Mouse (Mus musculus) G1E (cell line): ENCODE data around the gene Cyp46a1. TPM values are rescaled to one million over a fixed set of nuclear protein-coding genes. Genes with fewer than 3 reads are reported as not detected.

Experiments used
- ATAC-seq: 2 replicates; pipeline ENCODE4 v1.8.0; 2016; ENCODE audit warnings: mild to moderate bottlenecking; ENCODE audit not compliant: insufficient number of reproducible peaks, poor library complexity, low FRiP score, severe bottlenecking; ENCODE audit errors: extremely low read depth
- DNase-seq: peaks from one replicate; pipeline ENCODE4 v3.0.0; 2012; ENCODE audit warnings: low spot score
- H3K27me3 ChIP-seq: 2 replicates; pipeline ENCODE4 v1.6.1; 2012; ENCODE audit warnings: mild to moderate bottlenecking, low read length, inconsistent platforms; ENCODE audit not compliant: insufficient read depth
- H3K36me3 ChIP-seq: replicated peaks from 2 replicates; pipeline ENCODE3; 2012; ENCODE audit warnings: mild to moderate bottlenecking, inconsistent platforms
- H3K4me1 ChIP-seq: 2 replicates; pipeline ENCODE4 v1.6.1; 2012; ENCODE audit warnings: low read depth, low read length, inconsistent platforms, mixed read lengths; ENCODE audit not compliant: insufficient read depth
- H3K4me3 ChIP-seq: 2 replicates; pipeline ENCODE4 v1.5.1; 2012; ENCODE audit warnings: low read depth, mild to moderate bottlenecking, inconsistent platforms, low read length, moderate library complexity, mixed read lengths
- H3K9me3 ChIP-seq: replicated peaks from 2 replicates; pipeline ENCODE4 v1.6.1; 2012; ENCODE audit warnings: inconsistent platforms
- CTCF ChIP-seq: IDR thresholded peaks from 2 replicates; pipeline ENCODE4 v1.5.1; 2012; ENCODE audit warnings: low read depth, low read length, inconsistent platforms, mixed read lengths
- GATA1 ChIP-seq: IDR thresholded peaks from 2 replicates; pipeline ENCODE4 v1.6.1; 2012; ENCODE audit warnings: borderline replicate concordance, low read length, inconsistent platforms, mixed read lengths
- GATA2 ChIP-seq: IDR thresholded peaks from 2 replicates; pipeline ENCODE4 v1.6.1; 2012; ENCODE audit warnings: low read depth, low read length, inconsistent platforms, borderline replicate concordance
- POLR2AphosphoS5 ChIP-seq: IDR thresholded peaks from 2 replicates; pipeline ENCODE4 v1.6.1; 2012; ENCODE audit warnings: low read depth, low read length, inconsistent platforms; ENCODE audit not compliant: insufficient replicate concordance
- TAL1 ChIP-seq: conservative IDR thresholded peaks from 2 replicates; pipeline ENCODE4 v1.6.1; 2012; ENCODE audit warnings: low read depth, low read length, inconsistent platforms, mixed read lengths
- polyA plus RNA-seq: library from polyadenylated mRNA; stranded (reverse); fragments of >175 nt; gene quantifications from 2 replicates; pipeline ENCODE4 v1.2.3, GENCODE M21; 2012
- total RNA-seq, 2 experiments: library from RNA; stranded (forward) in 1 of 2; stranded (reverse) in 1 of 2; fragments of 200-1000 nt in 1 of 2; fragments of >200 nt in 1 of 2; fragmentation: Nextera tagmentation in 1 of 2; gene quantifications; 2 replicates each; pipeline ENCODE4 v1.2.3; 2014 to 2017

Gene Cyp46a1
- total and polyA plus RNA-seq, 3 experiments, result 0.55 TPM; not detected in 2

DNA sequence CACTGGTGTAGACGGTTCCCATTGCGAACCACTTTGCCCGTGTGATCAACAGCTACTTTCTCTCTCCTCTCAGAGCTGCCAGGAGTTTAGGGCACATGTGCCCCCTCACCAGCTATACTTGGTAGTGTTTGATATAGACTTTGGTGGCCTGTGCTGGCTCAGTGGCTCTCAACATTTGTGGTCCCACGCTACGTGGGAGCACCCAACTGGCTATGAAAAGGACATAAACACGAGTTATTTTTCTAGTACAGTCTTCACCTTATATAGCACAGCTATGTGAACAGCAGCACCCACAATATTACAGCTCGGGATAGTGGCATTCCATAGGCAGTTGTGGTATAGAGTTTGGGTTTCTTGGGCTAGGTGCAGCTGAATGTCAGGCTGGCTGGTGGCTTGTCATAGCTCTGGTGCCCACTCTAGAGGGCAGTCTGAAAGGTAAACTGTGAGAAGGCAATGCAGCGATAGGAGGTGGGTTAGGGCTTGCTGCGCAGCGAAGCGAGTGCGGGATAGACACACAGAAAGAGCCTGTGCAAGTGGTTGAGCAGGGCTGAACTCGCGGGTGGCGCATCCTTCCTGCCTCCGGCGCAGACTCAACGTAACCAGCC lies 16.3 kb upstream of the Cyp46a1 start:
- Histone ChIP-seq H3K36me3 (no peaks in the 10 kb centered on the region), H3K4me1 (no peaks in the 10 kb centered on the region), H3K9me3 (peaks cover 89% of the 10 kb centered on the region), H3K27me3 (no peaks in the 10 kb centered on the region; the same call in 1 of the 2 replicates), H3K4me3 (peak overlapping the region; percentile 22; the same call in 1 of the 2 replicates)
- TF ChIP-seq GATA2, result no peak
- TF ChIP-seq TAL1, result no peak
- no peak for TF ChIP-seq CTCF
- TF ChIP-seq POLR2AphosphoS5, result no peak
- TF ChIP-seq GATA1, result no peak
- DNase-seq (no peak), ATAC-seq (no peak)

DNA sequence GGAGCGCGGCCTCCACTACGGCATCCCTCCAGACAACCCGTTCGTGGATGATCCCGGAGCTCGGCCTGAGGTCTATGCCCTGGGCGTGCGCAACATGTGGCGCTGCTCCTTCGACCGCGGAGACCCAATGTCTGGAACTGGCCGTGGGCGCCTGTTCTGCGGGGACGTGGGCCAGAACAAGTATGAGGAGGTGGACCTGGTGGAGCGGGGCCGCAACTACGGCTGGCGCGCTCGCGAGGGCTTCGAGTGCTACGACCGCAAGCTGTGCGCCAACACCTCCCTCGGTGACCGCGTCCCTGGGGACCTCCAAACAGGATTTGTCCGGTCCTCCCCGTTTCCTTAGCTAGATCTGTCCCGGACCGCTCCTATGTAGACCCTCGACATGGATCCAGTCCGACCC lies 15.7 kb upstream of the Cyp46a1 start:
- Histone ChIP-seq H3K27me3 (no peaks in the 10 kb centered on the region; the same call in 1 of the 2 replicates), H3K9me3 (peaks cover 89% of the 10 kb centered on the region), H3K4me1 (no peaks in the 10 kb centered on the region), H3K4me3 (peak overlapping the region; percentile 22; the same call in 1 of the 2 replicates), H3K36me3 (no peaks in the 10 kb centered on the region)
- no peak for DNase-seq
- no peak for ATAC-seq
- TF ChIP-seq TAL1, result no peak
- no peak for TF ChIP-seq GATA2
- no peak for TF ChIP-seq POLR2AphosphoS5
- TF ChIP-seq GATA1, result no peak
- TF ChIP-seq CTCF, result no peak

DNA sequence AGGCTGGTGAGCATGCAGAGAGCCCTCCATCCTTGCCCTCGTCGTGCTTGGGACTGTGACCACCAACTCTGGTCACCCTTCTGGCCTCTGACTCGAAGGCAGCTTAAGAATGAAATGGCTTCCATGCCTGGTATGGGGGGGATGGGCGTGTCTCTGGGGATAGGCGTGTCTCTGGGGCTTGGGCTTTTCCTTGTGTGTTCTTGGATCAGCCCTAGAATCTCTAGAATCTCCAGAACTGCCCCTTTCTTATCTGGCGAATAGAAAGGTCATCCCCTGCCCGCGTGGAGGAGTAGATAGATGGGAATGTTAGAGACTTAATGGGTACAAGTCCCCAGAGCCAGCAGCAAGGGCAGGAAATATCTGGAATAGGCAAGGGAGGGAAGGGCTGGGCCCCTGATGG lies 14.1 kb upstream of the Cyp46a1 start:
- H3K27me3 ChIP-seq, result no peaks in the 10 kb centered on the region; the same call in 1 of the 2 replicates
- no peak for ATAC-seq
- H3K36me3 ChIP-seq, result no peaks in the 10 kb centered on the region
- TF ChIP-seq TAL1, result no peak
- no peak for TF ChIP-seq CTCF
- no peak for TF ChIP-seq POLR2AphosphoS5
- no peak for TF ChIP-seq GATA2
- TF ChIP-seq GATA1, result no peak
- no peak for DNase-seq
- no peaks in the 10 kb centered on the region for H3K4me1 ChIP-seq
- peaks cover 85% of the 10 kb centered on the region for H3K9me3 ChIP-seq
- 0 out of 2 replicates have a peak overlapping the region, but pooled peaks have one; percentile 17 for H3K4me3 ChIP-seq

DNA sequence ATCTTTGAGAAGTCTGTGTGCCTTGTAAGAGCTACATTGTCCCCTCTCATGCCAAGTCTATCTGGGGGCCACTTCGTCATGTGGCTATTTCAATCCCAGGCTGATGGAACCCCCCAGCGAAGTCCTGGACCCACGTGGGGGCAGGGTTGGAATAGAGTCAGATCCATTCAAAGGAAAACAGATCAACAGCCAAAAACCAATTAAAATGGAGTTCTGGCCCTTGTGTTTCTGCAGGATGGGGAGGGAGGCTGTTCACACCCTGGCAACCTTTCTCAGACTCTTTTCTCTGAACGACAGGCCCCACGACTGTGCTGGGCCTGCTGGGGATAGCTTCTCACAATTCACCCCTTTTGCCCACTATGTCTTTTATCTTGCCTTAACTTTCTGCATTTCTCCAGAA lies 7.8 kb upstream of the Cyp46a1 start:
- Histone ChIP-seq H3K4me3 (no peak overlapping the region), H3K36me3 (no peaks in the 10 kb centered on the region), H3K27me3 (no peaks in the 10 kb centered on the region), H3K4me1 (no peaks in the 10 kb centered on the region), H3K9me3 (peaks cover 85% of the 10 kb centered on the region)
- no peak for DNase-seq
- no peak for ATAC-seq
- no peak for TF ChIP-seq POLR2AphosphoS5
- no peak for TF ChIP-seq GATA2
- no peak for TF ChIP-seq GATA1
- TF ChIP-seq CTCF, result no peak
- no peak for TF ChIP-seq TAL1

DNA sequence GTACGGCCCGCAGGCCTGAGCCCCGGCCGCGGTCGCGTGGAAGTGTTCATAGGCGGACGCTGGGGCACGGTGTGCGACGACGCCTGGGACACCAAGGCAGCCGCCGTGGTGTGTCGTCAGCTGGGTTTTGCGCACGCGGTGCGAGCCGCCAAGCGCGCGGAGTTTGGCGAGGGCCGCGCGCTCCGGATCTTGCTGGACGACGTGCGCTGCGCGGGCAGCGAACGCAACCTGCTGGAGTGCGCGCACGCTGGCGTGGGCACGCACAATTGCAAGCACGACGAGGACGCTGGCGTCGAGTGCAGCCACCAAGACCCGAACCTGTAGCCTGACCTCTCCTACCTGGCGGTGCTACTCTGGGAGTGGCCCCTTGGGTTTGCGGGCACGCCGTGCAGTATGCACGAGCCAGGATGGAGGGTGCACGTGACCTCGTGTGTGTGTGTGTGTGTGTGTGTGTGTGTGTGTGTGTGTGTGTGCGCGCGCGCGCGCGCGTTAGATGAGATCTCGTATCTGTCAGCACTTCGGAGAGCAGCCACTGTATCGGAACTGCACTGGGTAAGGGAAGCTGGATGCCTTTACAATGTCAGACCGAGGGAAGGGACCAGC lies 6.2 kb upstream of the Cyp46a1 start:
- TF ChIP-seq GATA2 (no peak), CTCF (no peak), GATA1 (no peak), TAL1 (no peak), POLR2AphosphoS5 (no peak)
- peaks cover 85% of the 10 kb centered on the region for H3K9me3 ChIP-seq
- H3K27me3 ChIP-seq, result no peaks in the 10 kb centered on the region
- H3K36me3 ChIP-seq, result no peaks in the 10 kb centered on the region
- ATAC-seq, result no peak
- H3K4me1 ChIP-seq, result no peaks in the 10 kb centered on the region
- H3K4me3 ChIP-seq, result peak overlapping the region; percentile 56; the same call in 1 of the 2 replicates
- no peak for DNase-seq

DNA sequence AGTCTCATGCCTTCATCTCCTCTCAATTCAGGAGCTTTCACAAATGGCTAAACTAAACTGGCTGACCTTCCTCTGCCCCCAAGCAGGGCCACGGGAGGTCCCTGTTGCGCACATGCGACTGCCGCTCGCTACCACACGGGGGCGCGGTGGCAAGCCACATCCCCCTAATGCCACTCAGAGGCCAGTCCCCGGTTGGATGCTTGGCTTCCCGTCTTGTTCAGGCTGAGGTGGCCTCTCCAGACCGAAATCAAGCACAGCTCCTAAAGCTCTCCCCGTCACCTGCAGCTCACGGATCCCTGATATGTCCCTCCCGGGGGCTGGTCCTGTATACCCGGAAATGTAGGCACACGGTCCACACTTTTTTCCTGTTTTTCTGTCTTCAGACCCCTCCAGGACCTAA lies 1.1 kb upstream of the Cyp46a1 start:
- Histone ChIP-seq H3K27me3 (peaks cover 3% of the 10 kb centered on the region; the same call in 1 of the 2 replicates), H3K4me3 (peak overlapping the region; percentile 5; the same call in 1 of the 2 replicates), H3K9me3 (peaks cover 89% of the 10 kb centered on the region), H3K4me1 (no peaks in the 10 kb centered on the region), H3K36me3 (no peaks in the 10 kb centered on the region)
- TF ChIP-seq TAL1 (no peak), GATA2 (no peak), CTCF (no peak), GATA1 (no peak), POLR2AphosphoS5 (no peak)
- ATAC-seq, result no peak
- no peak for DNase-seq
